Mouse (Mus musculus): ENCODE results near the gene Khdrbs2.

The Khdrbs2 gene

DNA sequence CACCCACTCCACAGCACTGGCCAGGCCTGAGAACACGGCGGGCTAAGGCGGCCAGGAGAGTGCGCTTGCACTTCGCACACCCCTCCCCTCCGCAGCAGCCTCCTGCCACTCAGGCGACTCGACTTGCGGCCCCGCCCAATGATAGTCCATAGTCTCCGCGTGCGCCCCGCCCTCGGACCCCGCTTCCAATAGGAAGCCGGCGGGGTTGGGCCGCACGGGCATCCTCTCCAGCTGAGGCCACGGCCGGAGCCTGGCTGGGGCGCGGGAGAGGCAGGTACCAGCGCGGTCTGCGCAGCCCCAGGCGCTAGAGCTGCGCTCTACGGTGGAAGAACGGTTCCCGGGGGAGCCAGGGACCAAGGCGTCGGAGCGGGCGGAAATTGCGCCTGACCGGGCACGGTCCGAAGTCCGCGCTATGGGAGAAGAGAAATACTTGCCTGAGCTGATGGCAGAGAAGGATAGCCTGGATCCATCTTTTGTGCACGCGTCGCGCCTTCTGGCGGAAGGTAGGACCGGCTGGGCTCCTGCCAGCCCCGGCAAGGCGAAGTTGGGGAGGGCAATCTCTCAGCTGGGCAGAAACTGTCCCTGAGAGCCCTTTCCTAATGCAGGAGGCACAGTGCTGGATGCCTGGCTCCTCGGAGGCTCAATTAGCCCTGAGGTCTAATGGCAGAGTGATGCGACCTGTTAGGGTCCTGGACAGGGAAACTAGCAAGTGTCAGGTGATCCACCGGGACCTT lies at the start of gene Khdrbs2:
Gene Khdrbs2 (plus strand): TSS at position 209 of the 734 bp plus-strand sequence.
- DNase-seq (ENCODE audit: low spot score in 2 of 2): peak; percentile 15 to 39

DNA sequence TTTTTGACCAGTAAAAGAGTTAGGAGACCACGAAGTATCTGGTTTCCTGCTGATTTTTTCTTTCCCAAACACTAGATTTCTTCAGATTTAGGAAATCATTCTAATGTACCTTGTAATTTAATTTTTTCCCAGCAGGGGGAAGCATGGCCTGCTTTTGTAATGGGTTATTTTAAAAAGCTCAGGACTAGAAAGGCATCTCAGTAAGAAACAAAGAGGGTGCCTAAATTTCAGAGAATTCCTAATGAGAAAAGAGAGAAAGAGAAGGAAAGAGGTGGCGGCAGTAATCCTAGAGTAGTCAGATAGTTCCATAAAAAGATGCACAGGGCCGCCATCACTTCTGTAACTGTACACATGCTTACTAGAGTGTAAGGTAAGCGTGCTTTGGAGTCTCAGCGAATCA lies 2.1 kb downstream of the Khdrbs2 start:
- no peak for DNase-seq (ENCODE audit: low spot score in 2 of 2)

DNA sequence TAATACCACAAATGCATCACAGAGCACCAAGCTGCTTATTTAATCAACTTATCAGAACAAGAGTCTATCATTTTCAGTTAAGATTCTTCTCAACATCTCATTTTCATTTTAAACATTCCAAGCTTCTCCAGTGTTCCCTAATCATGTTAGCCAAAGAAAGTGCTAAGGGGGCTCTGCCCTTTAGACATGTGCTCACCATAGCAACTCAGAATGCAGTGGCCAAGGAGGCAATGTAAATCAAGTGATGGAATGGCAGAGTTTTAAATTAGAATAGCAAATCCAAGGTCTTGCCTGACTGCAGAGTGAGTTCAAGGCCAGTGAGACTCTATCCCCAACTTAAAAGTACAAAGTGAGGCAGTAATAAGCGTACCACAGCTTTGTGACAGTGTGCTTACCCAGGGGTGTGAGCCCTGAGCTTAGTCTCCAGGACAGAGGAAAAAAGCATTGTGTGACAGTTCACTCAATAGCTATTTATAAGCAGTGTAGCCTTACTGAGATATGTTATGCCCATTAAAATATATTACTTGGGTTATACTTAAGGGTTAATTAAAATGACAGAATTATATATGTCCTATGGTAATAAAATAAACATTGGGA lies 27.2 kb downstream of the Khdrbs2 start:
- no peak for DNase-seq (ENCODE audit: low spot score in 2 of 2)

DNA sequence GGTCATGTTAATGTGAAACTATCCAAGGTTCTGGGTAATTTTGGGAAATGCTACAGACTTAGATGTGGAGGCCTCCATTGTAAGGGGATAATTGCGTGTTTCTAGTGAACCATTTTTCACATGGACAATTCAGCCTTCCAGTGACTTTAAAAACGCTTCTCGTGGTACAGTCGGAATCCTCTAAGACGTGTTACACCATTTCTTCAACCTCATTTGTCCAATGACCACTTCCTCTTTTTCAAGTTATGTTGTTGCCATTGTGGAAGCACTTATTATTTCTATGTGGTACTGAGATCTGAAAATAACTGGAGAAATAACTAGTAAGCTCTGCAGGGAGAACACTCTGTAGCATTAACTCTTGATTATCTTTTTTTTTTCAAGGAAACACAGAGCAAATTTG lies 75.9 kb downstream of the Khdrbs2 start:
- DNase-seq (ENCODE audit: low spot score in 2 of 2): no peak

DNA sequence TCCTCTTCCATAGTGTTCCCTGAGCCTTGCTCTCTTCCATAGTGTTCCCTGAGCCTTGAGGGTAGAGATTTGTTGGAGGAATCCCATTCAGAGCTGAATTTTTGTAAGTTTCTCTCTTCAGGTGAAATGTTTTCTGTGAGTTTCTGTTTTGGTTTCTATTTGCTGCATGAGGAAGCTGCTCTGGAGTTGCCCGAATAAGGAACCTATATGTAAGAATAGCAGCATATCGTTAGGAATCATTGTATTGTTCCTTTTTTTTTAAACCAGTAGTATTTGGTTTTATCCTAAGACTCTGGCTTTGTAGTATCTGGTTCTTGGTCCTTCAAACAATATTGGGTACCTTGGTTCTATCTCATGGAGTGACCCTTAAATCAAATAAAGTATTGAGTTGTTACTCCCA lies 77.1 kb downstream of the Khdrbs2 start:
- no peak for DNase-seq (ENCODE audit: low spot score in 2 of 2)

DNA sequence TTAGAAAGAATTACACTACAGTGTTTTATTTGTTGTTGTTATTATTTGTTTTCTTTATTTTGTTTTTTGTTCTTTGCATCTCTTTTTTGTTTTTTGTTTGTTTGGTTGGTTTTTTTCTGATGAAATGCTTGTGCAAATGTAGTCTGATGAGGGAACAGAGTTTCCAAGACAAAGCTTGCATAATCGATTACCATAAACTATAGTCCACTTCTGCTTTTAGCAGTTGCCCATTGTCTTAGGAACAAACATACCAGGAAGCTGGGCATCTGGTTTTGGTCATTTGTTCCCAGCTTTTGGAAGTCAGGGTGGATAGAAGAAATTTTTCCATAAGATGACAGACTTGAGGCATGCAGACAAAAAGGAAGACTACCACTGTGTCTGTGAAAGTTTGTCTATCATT lies 77.8 kb downstream of the Khdrbs2 start:
- DNase-seq (ENCODE audit: low spot score in 2 of 2): no peak

DNA sequence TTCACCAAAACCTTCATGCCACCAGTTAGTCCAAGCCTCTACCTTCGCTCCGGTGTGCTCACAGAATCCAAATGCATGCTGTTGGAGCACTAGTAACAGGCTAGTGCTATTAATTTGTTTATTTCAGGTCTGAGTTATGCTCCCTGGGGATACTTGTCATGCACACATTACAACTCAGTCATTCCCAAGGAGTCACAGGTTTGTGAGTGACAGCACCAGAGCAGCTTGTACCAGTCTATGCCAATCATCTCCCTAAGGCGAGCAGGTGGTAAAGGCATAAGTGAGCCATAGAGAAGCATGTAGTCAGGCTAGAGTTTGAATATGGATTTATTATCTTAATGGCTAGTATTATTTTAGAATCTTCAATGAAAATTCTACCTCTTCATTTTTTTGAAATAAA lies 86.4 kb downstream of the Khdrbs2 start:
- no peak for DNase-seq (ENCODE audit: low spot score in 2 of 2)

DNA sequence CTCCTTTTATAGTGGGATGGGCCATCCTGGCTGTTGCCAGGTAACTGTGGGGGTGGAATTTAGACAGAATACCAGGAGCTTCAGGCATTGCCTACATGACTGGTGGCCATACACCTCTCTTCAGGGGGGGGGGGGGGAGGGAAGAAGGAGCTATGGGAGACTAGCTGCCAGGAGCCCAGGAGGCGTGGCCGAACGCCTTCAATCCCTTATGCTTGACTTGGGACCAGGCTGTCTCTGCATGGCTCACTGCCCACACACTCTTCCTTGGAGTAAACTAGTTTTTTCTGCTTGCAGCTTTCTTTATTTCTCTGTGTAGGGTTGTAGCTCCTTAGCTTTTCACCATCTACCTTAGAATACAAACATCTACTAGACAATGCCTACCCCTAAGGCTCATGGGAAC lies 98.0 kb downstream of the Khdrbs2 start:
- no peak for DNase-seq (ENCODE audit: low spot score in 2 of 2)

DNA sequence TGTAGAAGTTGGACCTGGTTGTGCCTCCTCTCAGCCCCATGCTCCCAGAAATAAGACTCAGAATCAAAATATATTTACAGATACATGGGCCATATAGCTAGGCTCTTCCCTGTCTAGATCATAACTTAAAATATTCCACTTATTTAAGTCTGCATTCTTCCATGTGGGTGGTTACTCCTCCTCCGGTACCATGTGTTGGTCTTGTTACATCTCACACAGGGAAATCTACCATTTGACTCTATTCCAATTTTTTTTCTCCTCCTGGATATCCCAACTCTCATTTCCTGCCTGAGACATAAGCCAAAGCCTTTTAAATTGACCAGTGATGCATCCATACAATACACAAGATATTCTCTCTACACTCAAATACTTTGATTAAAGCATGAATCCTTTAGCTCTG lies 122.2 kb downstream of the Khdrbs2 start:
- DNase-seq (ENCODE audit: low spot score in 2 of 2): no peak

DNA sequence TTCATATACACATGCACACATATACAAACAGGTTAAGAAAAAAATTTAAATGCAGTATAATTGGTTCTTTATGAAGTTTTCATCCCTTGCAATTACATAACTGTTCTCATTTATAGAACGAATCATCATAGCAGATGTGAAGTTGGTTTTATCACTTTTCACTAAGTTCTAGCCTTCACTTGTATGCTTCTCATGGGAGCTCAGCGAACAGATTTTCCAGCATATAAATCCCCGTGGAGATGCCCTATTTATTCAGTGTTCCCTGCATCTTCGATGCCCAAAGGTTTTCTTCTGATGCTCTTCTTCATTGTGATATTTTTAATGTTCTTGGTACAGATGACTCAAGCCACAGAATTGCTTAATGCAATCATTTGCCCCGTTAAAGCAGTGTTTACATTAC lies 128.9 kb downstream of the Khdrbs2 start:
- no peak for DNase-seq (ENCODE audit: low spot score in 2 of 2)

DNA sequence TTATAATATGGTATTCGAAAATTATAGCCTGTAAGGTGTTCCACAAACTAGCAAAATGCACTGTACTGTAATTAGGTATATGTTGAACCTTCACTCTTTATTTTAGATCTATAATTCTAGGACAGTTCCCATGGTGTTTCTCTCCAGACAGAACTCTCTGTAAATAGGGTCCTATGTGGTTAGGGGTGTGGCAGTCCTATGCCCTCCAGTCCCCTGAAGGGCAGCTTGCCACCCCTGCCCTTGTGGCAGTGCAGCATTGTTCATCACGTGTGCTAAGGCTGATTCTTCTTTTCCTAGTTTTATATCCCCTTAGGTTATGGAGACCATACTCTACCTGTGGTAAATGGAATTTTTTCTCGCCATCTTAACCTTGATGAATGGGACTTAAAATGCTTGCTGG lies 136.6 kb downstream of the Khdrbs2 start:
- DNase-seq (ENCODE audit: low spot score in 2 of 2): no peak

DNA sequence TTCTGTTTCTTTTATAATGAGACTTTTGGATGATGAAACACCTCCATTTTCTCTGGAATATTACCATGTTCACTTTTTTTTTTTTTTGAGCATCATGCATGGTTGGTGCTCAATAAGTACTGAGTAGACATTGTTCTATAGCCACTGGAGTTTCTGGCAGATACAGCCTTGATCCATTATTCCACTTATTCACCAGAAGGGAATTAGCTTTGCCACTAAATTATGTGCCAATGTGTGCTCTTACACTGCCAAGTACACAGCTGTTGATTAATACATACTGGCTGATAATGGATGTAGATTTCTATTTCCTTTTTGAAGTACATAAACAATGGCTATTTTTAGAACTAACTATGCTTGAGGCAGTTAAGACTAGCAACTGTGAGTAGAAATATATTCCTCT lies 137.1 kb downstream of the Khdrbs2 start:
- DNase-seq (ENCODE audit: low spot score in 2 of 2): no peak

DNA sequence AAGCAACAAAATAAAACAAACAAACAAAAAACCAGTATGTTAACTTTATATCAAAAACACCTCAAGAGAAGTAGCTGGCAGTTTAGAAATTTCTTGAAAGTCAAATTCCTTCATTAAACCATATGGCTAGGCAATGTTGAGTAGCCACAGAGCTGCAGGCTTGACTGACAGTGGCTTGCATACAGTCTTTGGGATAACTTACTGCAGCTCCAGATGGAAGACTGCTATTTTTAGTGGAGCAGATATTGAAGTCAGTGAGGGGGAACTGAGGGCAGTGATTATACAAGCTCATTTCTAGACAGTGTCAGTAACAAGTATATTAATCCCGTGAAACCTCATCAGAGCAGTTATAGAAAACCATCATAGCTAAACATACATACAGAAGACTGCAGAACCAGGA lies 166.6 kb downstream of the Khdrbs2 start:
- no peak for DNase-seq (ENCODE audit: low spot score in 2 of 2)

DNA sequence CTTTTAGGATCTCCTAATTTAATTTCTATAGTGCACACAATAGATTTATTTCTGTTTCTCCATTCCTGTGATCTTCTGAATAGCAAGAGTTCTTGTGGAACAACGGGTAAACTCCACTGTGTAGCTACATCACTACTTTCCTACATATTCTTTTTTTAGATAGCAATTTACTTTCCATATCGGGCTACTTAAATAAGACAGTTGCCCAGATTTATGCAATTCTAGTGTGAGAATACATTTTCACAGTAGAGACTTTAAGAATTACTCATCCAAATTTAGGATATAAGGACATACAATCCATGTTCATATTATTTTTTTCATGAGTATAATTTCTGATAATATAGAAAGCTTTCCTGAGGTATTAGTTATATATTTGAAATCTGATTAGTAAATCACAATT lies 175.0 kb downstream of the Khdrbs2 start:
- no peak for DNase-seq (ENCODE audit: low spot score in 2 of 2)

DNA sequence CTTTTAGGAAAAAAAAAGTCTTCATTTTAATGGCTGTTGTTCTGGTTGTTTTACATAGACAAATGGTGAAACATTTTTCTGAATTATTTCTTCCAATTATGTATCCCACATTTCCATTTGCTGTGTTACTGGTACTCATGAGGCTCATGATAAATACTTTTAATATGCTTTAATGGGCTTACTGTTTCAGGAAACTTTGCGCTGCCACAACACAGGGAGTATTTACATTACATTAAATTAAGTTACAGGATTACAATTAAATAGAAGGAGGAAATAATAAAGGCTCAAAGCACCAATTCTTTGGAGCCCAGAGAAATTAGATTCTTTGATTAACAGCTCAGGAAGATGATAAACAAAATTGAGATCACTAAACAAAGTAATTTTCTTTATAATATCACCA lies 179.6 kb downstream of the Khdrbs2 start:
- DNase-seq (ENCODE audit: low spot score in 2 of 2): no peak

DNA sequence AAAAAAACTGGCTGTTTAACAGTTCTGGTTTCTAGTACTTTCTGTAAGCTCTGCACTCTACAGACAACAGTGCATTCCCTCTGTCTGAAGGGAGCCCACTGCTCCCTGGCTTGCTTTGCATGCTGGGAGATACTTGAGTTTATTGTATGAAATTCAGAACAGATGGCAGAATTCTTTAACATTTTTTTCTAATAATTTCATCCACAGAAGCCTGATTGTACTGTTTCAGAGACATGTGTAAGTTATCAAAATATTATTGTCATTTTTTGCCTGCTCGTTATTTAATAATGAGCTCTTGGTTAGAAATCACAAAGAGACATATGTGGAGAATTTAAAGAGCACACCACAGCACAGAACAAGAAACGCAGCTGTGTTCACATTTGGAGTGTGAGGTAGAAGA lies 191.0 kb downstream of the Khdrbs2 start:
- no peak for DNase-seq (ENCODE audit: low spot score in 2 of 2)

DNA sequence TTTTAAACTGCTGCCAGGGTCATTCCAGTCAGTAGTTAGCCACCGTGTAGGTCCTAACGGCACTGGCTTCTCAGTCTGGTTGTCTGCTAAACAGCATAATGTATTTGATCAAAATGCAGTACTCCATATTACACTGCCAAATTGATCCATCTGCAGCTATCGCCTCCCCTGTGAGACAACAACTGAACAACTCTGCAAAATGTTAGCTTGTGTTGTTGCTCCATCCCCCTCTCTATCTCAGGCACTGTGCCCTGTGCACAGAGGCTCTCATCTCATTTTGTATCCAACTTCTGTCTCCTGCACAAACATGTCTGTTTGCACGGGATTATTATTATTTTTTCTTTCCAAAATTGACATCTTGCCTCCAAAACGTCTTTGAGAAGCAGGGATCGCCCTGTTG lies 225.0 kb downstream of the Khdrbs2 start:
- no peak for DNase-seq (ENCODE audit: low spot score in 2 of 2)

DNA sequence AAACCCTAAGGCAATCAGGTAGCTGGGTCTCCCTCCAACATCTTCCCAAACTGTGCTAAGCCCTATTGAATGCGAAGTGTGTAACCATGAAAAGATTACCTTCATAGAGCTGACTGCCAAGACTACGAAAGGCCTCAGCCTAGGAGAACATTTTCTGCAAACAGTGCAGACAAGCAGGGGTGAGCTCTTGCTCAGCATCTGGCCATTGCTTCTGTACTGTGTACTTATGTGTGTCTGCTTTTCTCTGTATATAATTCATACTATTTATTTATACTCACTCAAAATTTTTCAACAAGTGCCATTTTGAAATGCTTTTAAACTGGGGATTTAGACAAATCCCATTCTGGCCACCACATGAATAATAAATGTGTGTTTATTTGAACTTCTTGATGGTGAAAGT lies 235.1 kb downstream of the Khdrbs2 start:
- no peak for DNase-seq (ENCODE audit: low spot score in 2 of 2)

DNA sequence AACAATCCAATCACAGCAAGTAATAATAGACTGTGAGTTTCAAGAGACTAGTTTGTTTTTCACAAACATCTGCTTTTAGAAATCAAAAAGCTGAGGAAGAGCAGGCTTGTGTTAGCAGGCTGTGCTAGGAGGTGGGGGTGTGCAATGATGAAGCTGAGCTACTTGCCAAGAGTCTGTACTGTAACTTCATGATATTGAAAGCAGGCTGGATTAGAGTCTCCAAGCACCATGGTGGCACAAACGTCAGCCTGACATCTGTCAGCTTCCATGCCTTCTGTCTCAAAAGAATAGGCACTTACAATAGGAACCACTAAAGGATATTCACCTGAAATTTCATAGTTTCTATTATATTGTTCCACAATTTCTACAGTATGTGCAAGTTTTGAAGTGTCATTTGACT lies 255.9 kb downstream of the Khdrbs2 start:
- no peak for DNase-seq (ENCODE audit: low spot score in 2 of 2)

DNA sequence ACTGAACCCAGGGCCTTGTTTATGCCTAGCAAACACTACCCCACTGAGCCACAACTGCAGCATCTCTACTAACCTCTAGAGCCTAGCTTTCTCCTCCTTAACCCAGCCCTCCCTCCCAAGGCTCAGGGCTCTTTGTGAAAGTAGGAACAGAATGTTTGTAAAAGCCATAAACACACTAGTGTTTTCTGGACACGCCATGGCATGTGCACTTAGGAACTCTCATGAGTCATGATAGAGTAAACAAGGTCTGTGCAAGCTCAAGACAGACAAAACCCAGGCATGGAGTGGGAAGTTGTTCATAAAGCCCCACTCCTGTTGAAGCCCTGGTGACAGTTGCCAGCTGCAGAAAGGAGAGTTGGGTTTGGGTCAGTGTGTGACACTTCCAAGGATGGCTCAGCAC lies 257.0 kb downstream of the Khdrbs2 start:
- DNase-seq (ENCODE audit: low spot score in 2 of 2): peak; percentile 2 to 4

DNA sequence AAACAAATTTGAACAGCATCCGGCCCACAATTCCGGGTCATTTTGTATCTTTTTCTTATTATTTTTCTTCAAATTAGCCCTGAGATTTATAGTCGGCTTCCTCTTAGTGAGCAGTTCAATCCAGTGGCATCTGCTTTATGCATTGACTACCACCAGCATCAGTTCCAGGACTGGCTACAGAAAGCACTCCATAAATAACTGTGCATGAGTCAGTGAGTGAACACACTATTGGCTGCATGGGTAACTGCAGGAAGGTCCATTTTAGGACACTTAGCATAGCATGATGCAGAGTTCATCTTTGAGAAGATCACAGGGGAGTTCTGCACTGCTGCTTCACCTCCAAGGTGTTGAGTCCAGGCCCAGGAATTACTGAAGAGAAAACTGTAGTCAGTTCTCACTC lies 258.0 kb downstream of the Khdrbs2 start:
- no peak for DNase-seq (ENCODE audit: low spot score in 2 of 2)

DNA sequence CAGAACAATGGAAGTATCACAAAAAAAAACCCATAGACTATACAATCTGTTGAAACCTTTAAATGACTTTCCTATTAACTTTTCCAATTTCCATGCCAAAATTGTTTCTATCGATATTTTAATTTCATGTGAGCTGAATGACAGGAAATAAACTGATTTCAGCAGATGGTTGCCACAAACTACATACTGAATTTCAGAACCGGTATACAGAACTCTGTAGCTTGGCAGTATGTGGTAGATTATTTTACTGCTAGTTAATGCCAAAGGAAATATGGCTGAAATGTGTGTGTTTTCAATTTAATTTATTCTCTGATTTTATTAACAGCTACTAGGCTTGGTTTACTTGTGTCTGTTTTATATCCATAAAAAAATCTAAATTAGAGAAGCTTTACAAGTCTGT lies 260.6 kb downstream of the Khdrbs2 start:
- DNase-seq (ENCODE audit: low spot score in 2 of 2): no peak

DNA sequence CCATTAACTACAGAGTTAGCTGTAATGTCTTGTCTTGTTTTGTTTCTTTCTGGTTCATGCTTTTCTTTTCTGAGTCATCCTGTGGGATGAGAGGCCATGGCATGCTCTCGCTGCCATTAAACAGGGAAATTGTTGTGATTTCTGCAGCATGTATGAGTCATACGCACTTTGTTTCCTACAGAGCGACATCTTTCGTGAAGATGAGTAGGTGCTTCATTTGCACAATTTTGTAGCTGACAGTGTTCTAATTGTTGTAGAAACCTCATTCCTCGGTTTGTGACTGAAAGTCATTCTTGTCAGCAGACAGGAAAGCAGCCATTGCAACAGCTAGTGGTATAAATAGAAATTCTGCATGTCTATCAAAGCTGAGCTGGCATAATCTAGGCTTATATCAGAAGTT lies 271.4 kb downstream of the Khdrbs2 start:
- no peak for DNase-seq (ENCODE audit: low spot score in 2 of 2)

DNA sequence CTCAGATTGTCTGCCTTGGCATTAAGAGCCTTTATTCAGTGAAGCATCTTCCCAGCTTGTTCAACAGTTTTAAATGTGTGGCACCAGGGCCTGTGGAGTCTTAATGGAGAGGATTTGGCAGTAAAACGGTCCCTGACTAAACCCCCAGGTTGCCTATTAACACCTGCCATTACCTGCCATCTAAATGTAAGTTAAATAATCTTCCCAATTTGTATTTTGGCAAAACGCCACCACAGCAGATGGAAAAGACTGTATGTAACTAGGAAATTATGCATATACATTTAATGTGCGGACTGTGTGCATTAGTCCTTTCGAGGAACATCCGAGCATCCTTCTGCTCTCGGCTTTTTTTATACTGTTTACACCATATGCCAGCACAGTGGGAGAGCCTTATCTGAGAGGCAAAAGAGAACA lies 290.6 kb downstream of the Khdrbs2 start:
- no peak for DNase-seq (ENCODE audit: low spot score in 2 of 2)

Data from urinary bladder, adult 18-20 months (tissue).